Mouse (Mus musculus) kidney, postnatal 0 days (tissue): ENCODE measurements around the gene Lrrc29. TPM values are rescaled to one million over a fixed set of nuclear protein-coding genes. Genes with fewer than 3 reads are reported as not detected.
A peak's percentile ranks its signal among the peaks of the same experiment; 100 is the strongest.

Source experiments
- ATAC-seq: fragments of 200-750 bp; cut with Nextera tagmentation; replicated peaks from 2 replicates; pipeline ENCODE4 v1.8.0; 2017; ENCODE audit warnings: low read depth, moderate number of reproducible peaks, moderate TSS enrichment, moderate library complexity; ENCODE audit not compliant: low FRiP score
- DNase-seq: peaks from one replicate; pipeline ENCODE4 v3.0.0-alpha.2; 2016; ENCODE audit warnings: low spot score
- H3K27ac ChIP-seq: fragments of 300-500 bp; sonication (generic); 2 replicates; pipeline ENCODE4 v1.5.1; 2014; ENCODE audit warnings: mild to moderate bottlenecking
- H3K27me3 ChIP-seq: fragments of 300-500 bp; sonication (generic); 2 replicates; pipeline ENCODE4 v1.6.1; 2014; ENCODE audit warnings: low read length, mixed read lengths; ENCODE audit not compliant: insufficient read depth
- H3K36me3 ChIP-seq: fragments of 300-500 bp; sonication (generic); 2 replicates; pipeline ENCODE4 v1.6.1; 2014; ENCODE audit warnings: low read length, mixed read lengths; ENCODE audit not compliant: insufficient read depth
- H3K4me1 ChIP-seq: fragments of 300-500 bp; sonication (generic); replicated peaks from 2 replicates; pipeline ENCODE4 v1.6.1; 2014; ENCODE audit warnings: antibody characterized with exemption, low read length, mixed read lengths; ENCODE audit not compliant: insufficient read depth
- H3K4me2 ChIP-seq: fragments of 300-500 bp; sonication (generic); 2 replicates; pipeline ENCODE4 v1.6.1; 2014; ENCODE audit warnings: mild to moderate bottlenecking, low read length, moderate library complexity, mixed read lengths
- H3K4me3 ChIP-seq: fragments of 300-500 bp; sonication (generic); replicated peaks from 2 replicates; pipeline ENCODE4 v1.5.1; 2014; ENCODE audit warnings: low read depth, low read length
- H3K9ac ChIP-seq: fragments of 300-500 bp; sonication (generic); 2 replicates; pipeline ENCODE4 v1.6.1; 2014; ENCODE audit warnings: low read depth, low read length
- H3K9me3 ChIP-seq: fragments of 300-500 bp; sonication (generic); replicated peaks from 2 replicates; pipeline ENCODE4 v1.6.1; 2016; ENCODE audit warnings: low read length, inconsistent platforms, mixed read lengths
- CTCF ChIP-seq: IDR thresholded peaks from 2 replicates; pipeline ENCODE4 v1.5.1; 2016; ENCODE audit warnings: antibody characterized with exemption, low read depth, mild to moderate bottlenecking, moderate library complexity
- WGBS: fragments of 180-500 bp; shearing (Covaris S2); extraction: QIAGEN DNeasy Blood & Tissue Kit; methylation state at CpG from one replicate; pipeline ENCODE4 v1.1.7; 2014; 5-methylcytosine and 5-hydroxymethylcytosine counted together
- polyA plus RNA-seq: library from polyadenylated mRNA; unstranded; fragments of >200 nt; fragmentation: Nextera tagmentation; extraction: Ambion mirVana; gene quantifications from 2 replicates; pipeline ENCODE4 v1.2.1, GENCODE M21; 2015

The Lrrc29 gene
- polyA plus RNA-seq, 1 experiment from 2014 or later, result 5.2 TPM

- no peak for TF ChIP-seq CTCF
- H3K9me3 ChIP-seq, result no peaks in the 10 kb centered on the region
- ATAC-seq (no peak), DNase-seq (no peak)
- H3K27ac ChIP-seq, result no peak overlapping the region
- H3K27me3 ChIP-seq, result no peaks in the 10 kb centered on the region
- H3K4me1 ChIP-seq, result peaks cover 12% of the 10 kb centered on the region; the same call in 1 of the 2 replicates
- H3K4me2 ChIP-seq, result no peak overlapping the region
- no peak overlapping the region for H3K9ac ChIP-seq
- no peak overlapping the region for H3K4me3 ChIP-seq
- WGBS, result 94% methylated on average over 13 of the region's 13 CpGs
- H3K36me3 ChIP-seq, result peaks cover 30% of the 10 kb centered on the region; the same call in 1 of the 2 replicates
These were observed 18.4 kb downstream of the Lrrc29 start for GRCm38 (mm10) chr8:105307670-105308069.

GRCm38 (mm10) chr8:105306146-105306691 is 19.9 kb downstream of the Lrrc29 start:
- Histone ChIP-seq H3K9me3 (no peaks in the 10 kb centered on the region), H3K4me2 (peak overlapping the region; percentile 75), H3K27me3 (no peaks in the 10 kb centered on the region), H3K27ac (peak overlapping the region; percentile 84), H3K4me3 (peak overlapping the region; percentile 37), H3K36me3 (peaks cover 32% of the 10 kb centered on the region), H3K9ac (peak overlapping the region; percentile 62), H3K4me1 (peaks cover 12% of the 10 kb centered on the region; the same call in 1 of the 2 replicates)
- peak; percentile 14 for ATAC-seq
- DNase-seq, result peak; percentile 37
- 35% methylated on average over 5 of the region's 5 CpGs for WGBS
- TF ChIP-seq CTCF, result no peak

DNA sequence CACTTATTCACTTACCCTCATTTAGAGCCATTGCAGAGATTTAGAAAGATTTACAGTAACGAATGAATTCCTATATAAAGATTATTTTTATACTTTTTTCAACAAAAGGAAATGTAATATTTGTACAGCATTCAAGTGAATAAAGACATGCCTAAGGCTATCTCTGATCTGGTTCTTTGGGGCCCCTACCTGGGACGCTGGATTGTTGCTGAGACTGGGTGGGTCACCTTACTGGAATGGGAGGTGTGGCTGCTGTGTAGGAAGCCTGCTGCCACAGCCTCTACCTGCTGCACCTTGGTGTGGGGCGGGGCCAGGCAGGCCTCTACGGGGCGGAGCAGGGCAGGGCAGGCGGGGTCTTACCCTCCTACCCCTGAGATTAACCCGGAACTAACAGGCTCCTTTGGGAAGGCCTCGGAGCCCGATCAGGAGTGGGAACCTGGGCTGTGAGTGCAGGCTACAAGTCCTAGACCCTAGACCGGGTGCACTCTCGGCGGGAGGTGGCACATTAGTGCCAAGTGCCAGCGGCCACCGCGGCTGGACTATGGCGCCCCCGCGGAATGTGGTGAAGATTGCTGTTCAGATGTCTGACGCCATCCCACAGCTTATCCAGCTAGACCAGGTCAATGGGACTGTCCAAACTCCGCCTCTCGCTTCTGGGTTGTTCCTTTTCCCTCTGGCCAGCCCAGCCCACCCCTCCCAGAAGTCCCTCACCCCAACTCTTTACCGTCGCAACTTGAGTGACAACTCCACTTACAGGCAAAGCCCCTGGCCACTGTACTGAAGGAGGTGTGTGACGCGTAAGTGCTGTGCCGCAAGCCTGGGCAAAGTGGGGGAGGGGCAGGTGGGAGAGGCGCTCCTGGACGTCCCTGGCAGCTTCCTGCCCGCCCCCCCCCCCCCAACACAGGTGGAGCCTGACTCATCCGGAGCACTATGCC is 20.6 kb downstream of the Lrrc29 start, which contains the start of gene Elmo3:
Gene Elmo3, plus strand, starts transcription at position 391 of the 935 bp plus-strand sequence.
- 6% methylated on average over 29 of the region's 30 CpGs for WGBS
- Histone ChIP-seq H3K9me3 (no peaks in the 10 kb centered on the region), H3K4me1 (peaks cover 12% of the 10 kb centered on the region; the same call in 1 of the 2 replicates), H3K27me3 (no peaks in the 10 kb centered on the region), H3K36me3 (peaks cover 39% of the 10 kb centered on the region), H3K27ac (peak within 1 kb of the TSS; percentile 84), H3K4me3 (peak within 1 kb of the TSS; percentile 37), H3K9ac (peak within 1 kb of the TSS; percentile 62), H3K4me2 (peak within 1 kb of the TSS; percentile 75)
- TF ChIP-seq CTCF, result peak; percentile 26; the same call in 1 of the 2 replicates
- ATAC-seq (peak; percentile 90), DNase-seq (peak; percentile 63)

DNA sequence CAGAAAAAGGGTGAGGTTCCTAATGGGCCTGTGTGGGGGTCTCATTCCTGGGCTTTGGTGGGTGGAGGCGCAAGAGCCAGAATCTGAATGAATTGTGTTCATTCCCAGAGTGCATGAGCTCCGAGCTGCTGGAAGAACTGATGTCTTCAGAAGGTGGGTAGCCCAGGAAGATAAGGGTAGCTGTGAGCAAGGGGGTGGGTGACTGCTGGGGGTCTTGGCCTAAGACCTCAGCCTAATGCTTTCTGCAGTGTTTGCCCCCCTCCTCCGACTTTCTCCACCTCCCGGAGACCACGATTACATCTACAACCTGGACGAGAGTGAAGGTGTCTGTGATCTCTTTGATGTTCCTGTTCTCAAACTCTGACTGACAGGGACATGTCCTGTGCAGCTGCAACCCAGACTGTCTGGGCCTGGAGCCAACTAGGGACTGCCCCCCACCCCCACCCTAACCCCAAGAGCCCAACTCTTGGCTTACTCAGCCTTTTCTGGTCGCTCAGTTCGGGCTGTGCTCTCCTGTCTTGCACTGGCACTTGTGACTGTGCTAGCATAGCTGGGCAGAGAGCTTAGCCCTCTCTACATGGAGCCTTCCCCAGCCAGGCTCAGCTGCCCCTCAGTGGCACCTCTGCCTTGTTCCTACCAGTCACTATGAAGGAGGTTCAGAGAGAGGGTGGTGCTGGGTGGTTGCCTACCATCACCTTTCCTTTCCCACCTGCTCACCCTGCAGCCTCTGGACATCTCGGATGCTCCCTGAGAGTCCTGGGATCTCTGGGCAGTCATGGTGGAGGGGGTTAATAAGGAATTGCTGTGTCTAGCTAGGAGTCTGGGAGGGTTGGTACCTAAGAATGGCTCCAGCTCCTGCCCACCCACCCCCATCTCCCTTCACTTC is 21.5 kb downstream of the Lrrc29 start:
- peak overlapping the region; percentile 38; the same call in 1 of the 2 replicates for H3K27ac ChIP-seq
- no peak for ATAC-seq
- H3K4me1 ChIP-seq, result peaks cover 12% of the 10 kb centered on the region; the same call in 1 of the 2 replicates
- 59% methylated on average over 9 of the region's 9 CpGs for WGBS
- TF ChIP-seq CTCF, result no peak
- H3K4me3 ChIP-seq, result no peak overlapping the region
- no peaks in the 10 kb centered on the region for H3K27me3 ChIP-seq
- H3K9ac ChIP-seq, result no peak overlapping the region
- H3K36me3 ChIP-seq, result peaks cover 42% of the 10 kb centered on the region
- DNase-seq, result no peak
- H3K9me3 ChIP-seq, result no peaks in the 10 kb centered on the region
- no peak overlapping the region for H3K4me2 ChIP-seq

DNA sequence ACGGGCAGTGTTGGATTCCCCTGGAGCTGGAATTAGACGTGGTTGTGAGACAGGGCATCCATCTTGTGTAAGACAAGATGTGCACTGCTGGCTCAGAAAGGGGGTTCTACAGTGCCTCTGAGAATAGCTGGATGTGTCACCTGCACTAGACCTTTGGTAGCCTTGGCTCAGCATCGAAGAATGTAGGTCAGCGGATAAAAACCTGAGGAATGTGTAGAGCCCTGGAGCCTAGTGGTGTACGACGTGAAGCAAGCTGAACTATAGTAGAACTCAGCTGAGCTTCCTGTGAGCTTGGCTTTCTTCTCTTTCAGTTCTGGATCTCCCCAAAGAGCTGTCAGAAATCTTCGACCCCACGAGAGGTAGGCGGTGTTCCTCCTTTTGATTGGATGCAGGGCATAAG is 22.2 kb downstream of the Lrrc29 start:
- Histone ChIP-seq H3K27me3 (no peaks in the 10 kb centered on the region), H3K4me3 (no peak overlapping the region), H3K9me3 (no peaks in the 10 kb centered on the region), H3K4me2 (no peak overlapping the region), H3K27ac (no peak overlapping the region), H3K36me3 (peaks cover 40% of the 10 kb centered on the region), H3K9ac (no peak overlapping the region), H3K4me1 (peaks cover 15% of the 10 kb centered on the region; the same call in 1 of the 2 replicates)
- no peak for DNase-seq
- WGBS, result 67% methylated on average over 9 of the region's 9 CpGs
- no peak for TF ChIP-seq CTCF
- no peak for ATAC-seq
